Mouse (Mus musculus): ENCODE measurements around the gene Pkp1. TPM values are rescaled to one million over a fixed set of nuclear protein-coding genes. Genes with fewer than 3 reads are reported as not detected.

Pkp1 gene
- polyA plus RNA-seq (2014; fragmentation: Illumina TruSeq; extraction: RNeasy Lipid Tissue Mini Kit (QIAGEN cat#74804); ENCODE audit: low read depth, low replicate concordance): not detected

GRCm38 (mm10) chr1:135918644-135919407 is at the start of gene Pkp1:
Gene Pkp1, minus strand, starts transcription at chr1:135919207.

GRCm38 (mm10) chr1:135835716-135836483 is 83.1 kb downstream of the Pkp1 start, which contains the start of gene Tnnt2:
Gene Tnnt2, plus strand, starts transcription at chr1:135836354.

Other genes with a start within 250 kb of the Pkp1 start
- 69.7 TPM for gene Csrp1, start 199.1 kb downstream of the Pkp1 start, polyA plus RNA-seq (2014; fragmentation: Illumina TruSeq; extraction: RNeasy Lipid Tissue Mini Kit (QIAGEN cat#74804); ENCODE audit: low read depth, low replicate concordance)
- 18.4 TPM for gene Phlda3, start 153.1 kb downstream of the Pkp1 start, polyA plus RNA-seq (2014; fragmentation: Illumina TruSeq; extraction: RNeasy Lipid Tissue Mini Kit (QIAGEN cat#74804); ENCODE audit: low read depth, low replicate concordance)
- gene Tnni1, start 139.8 kb downstream of the Pkp1 start, polyA plus RNA-seq (2014; fragmentation: Illumina TruSeq; extraction: RNeasy Lipid Tissue Mini Kit (QIAGEN cat#74804); ENCODE audit: low read depth, low replicate concordance): 2.1 TPM
- 15.4 TPM for gene Lad1, start 100.6 kb downstream of the Pkp1 start, polyA plus RNA-seq (2014; fragmentation: Illumina TruSeq; extraction: RNeasy Lipid Tissue Mini Kit (QIAGEN cat#74804); ENCODE audit: low read depth, low replicate concordance)
- gene Tnnt2, start 82.9 kb downstream of the Pkp1 start, polyA plus RNA-seq (2014; fragmentation: Illumina TruSeq; extraction: RNeasy Lipid Tissue Mini Kit (QIAGEN cat#74804); ENCODE audit: low read depth, low replicate concordance): 15,626 TPM
- gene Igfn1, start 87.1 kb upstream of the Pkp1 start, polyA plus RNA-seq (2014; fragmentation: Illumina TruSeq; extraction: RNeasy Lipid Tissue Mini Kit (QIAGEN cat#74804); ENCODE audit: low read depth, low replicate concordance): not detected
- gene Tmem9, start 88.9 kb upstream of the Pkp1 start, polyA plus RNA-seq (2014; fragmentation: Illumina TruSeq; extraction: RNeasy Lipid Tissue Mini Kit (QIAGEN cat#74804); ENCODE audit: low read depth, low replicate concordance): 14.8 TPM
- gene Ascl5, start 131.6 kb upstream of the Pkp1 start, polyA plus RNA-seq (2014; fragmentation: Illumina TruSeq; extraction: RNeasy Lipid Tissue Mini Kit (QIAGEN cat#74804); ENCODE audit: low read depth, low replicate concordance): not detected
- 11.0 TPM for gene Cacna1s, start 133.5 kb upstream of the Pkp1 start, polyA plus RNA-seq (2014; fragmentation: Illumina TruSeq; extraction: RNeasy Lipid Tissue Mini Kit (QIAGEN cat#74804); ENCODE audit: low read depth, low replicate concordance)
- 0.50 TPM for gene Kif21b, start 212.2 kb upstream of the Pkp1 start, polyA plus RNA-seq (2014; fragmentation: Illumina TruSeq; extraction: RNeasy Lipid Tissue Mini Kit (QIAGEN cat#74804); ENCODE audit: low read depth, low replicate concordance)